Mouse (Mus musculus): ENCODE data around the gene Grk2. TPM values are rescaled to one million over a fixed set of nuclear protein-coding genes. Genes with fewer than 3 reads are reported as not detected.

Grk2 gene
- polyA plus RNA-seq (2015; fragmentation: Illumina TruSeq; extraction: RNeasy Lipid Tissue Mini Kit (QIAGEN cat#74804); ENCODE audit: insufficient read depth, low read depth, low replicate concordance) = 33.0 TPM

DNA sequence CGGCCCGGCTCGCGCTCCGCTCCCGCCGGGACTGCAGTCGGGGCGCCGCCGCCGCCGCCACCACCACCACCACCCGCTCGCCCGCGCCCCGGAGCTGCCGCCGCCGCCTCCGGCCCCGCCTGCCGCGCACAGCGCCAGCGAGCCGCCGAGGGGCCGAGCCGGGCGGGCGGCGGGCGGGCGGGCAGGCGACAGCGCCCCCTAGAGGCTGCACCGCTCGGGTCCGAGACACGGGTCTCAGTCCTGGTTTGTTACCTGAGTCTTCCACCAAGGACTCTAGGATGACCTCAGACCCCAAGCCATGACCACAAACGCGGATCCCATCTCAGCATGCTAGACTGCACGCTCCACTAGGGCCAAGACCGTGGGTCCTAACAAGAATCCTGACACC, at the start of gene Grk2:
Gene Grk2 (minus strand): TSS at position 33 of the 388 bp plus-strand sequence.

DNA sequence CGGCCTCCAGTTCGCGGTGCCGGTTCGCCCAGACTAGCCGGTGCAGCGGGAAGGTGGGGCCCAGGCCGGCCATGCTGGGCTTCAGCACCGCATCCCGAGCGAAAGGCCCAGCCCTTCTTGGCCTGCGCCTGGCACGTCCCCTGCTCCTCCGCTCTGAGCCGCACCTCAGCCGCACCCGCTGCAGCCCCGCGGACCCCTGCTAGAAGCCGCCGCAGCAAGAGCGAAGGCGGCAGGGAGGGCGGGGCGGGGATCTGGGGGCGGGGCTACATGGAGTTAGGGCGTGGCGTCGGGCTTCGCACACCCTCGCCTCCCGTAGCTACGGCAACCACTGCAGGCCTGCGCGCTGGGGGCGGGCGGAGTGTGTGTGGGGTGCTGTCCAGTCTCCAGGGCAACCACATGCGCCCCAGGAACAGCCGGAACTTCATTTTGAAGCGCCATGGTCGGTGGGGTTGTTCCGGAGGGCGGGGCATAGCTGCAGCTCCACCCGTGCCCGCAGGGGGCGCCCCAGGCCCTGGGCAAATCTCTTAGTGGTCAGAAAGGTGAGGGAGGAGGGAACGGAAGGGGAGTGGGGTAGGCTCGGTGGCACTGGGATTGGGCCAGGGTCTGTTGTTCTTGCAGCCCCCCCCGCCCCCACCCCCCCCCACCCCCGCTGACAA, 23.0 kb downstream of the Grk2 start, which contains the start of gene Ankrd13d:
Gene Ankrd13d (minus strand): TSS at position 240 of the 656 bp plus-strand sequence.

DNA sequence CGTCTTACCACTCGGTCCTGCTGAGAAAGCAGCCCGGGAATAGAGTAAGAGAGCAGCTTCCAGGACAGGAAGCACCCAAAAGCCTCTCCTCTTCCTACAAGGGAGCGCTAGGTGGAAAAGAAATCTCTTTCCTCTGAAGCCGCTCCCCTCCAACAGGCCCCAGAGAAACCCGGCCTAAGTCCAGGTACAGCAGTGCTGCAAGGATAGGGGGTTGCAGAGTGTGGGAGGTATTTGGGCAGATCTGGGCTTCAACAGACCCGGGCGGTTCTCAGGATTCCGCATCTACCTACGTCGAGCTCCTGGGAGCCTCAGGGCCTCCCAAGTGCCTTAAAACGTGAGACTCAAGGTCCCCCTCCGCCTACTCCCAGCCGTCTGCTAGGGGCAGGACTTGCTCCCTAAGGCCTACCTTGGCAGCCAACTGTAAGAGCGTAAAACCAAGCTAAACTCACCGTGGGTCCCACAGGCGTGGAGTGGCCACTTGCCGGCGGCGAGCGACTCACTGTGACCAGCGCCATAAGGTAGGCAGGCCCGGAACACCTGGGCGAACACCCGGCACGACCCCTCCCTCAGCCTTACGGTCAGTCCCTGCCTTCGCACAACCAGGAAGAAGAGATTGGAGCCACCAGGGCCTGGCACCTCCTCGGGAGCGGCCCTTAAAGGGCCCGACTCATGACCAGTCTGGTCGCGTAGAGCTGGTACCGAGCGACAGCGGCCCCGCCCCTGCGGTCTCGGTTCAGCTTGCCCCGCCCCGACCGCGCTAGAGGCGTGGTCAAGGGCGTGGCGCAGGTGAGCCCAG, 37.3 kb downstream of the Grk2 start, which contains the start of gene Ssh3:
Gene Ssh3 (minus strand): TSS at position 615 of the 796 bp plus-strand sequence.

Other genes starting within 250 kb of the Grk2 start
- not detected for gene Gstp3, start 246.7 kb downstream of the Grk2 start, polyA plus RNA-seq (2015; fragmentation: Illumina TruSeq; extraction: RNeasy Lipid Tissue Mini Kit (QIAGEN cat#74804); ENCODE audit: insufficient read depth, low read depth, low replicate concordance)
- 118 TPM for gene Cabp2, start 224.6 kb downstream of the Grk2 start, polyA plus RNA-seq (2015; fragmentation: Illumina TruSeq; extraction: RNeasy Lipid Tissue Mini Kit (QIAGEN cat#74804); ENCODE audit: insufficient read depth, low read depth, low replicate concordance)
- gene Cdk2ap2, start 209.0 kb downstream of the Grk2 start, polyA plus RNA-seq (2015; fragmentation: Illumina TruSeq; extraction: RNeasy Lipid Tissue Mini Kit (QIAGEN cat#74804); ENCODE audit: insufficient read depth, low read depth, low replicate concordance) = 35.8 TPM
- gene Pitpnm1, start 206.2 kb downstream of the Grk2 start, polyA plus RNA-seq (2015; fragmentation: Illumina TruSeq; extraction: RNeasy Lipid Tissue Mini Kit (QIAGEN cat#74804); ENCODE audit: insufficient read depth, low read depth, low replicate concordance) = 10.6 TPM
- gene Aip, start 180.4 kb downstream of the Grk2 start, polyA plus RNA-seq (2015; fragmentation: Illumina TruSeq; extraction: RNeasy Lipid Tissue Mini Kit (QIAGEN cat#74804); ENCODE audit: insufficient read depth, low read depth, low replicate concordance) = 19.1 TPM
- gene Gpr152, start 166.4 kb downstream of the Grk2 start, polyA plus RNA-seq (2015; fragmentation: Illumina TruSeq; extraction: RNeasy Lipid Tissue Mini Kit (QIAGEN cat#74804); ENCODE audit: insufficient read depth, low read depth, low replicate concordance) = not detected
- gene Cabp4, start 162.2 kb downstream of the Grk2 start, polyA plus RNA-seq (2015; fragmentation: Illumina TruSeq; extraction: RNeasy Lipid Tissue Mini Kit (QIAGEN cat#74804); ENCODE audit: insufficient read depth, low read depth, low replicate concordance) = not detected
- 31.1 TPM for gene Coro1b, start 157.6 kb downstream of the Grk2 start, polyA plus RNA-seq (2015; fragmentation: Illumina TruSeq; extraction: RNeasy Lipid Tissue Mini Kit (QIAGEN cat#74804); ENCODE audit: insufficient read depth, low read depth, low replicate concordance)
- 8.4 TPM for gene Ptprcap, start 152.6 kb downstream of the Grk2 start, polyA plus RNA-seq (2015; fragmentation: Illumina TruSeq; extraction: RNeasy Lipid Tissue Mini Kit (QIAGEN cat#74804); ENCODE audit: insufficient read depth, low read depth, low replicate concordance)
- gene Rps6kb2, start 142.9 kb downstream of the Grk2 start, polyA plus RNA-seq (2015; fragmentation: Illumina TruSeq; extraction: RNeasy Lipid Tissue Mini Kit (QIAGEN cat#74804); ENCODE audit: insufficient read depth, low read depth, low replicate concordance) = 31.4 TPM
- gene Carns1, start 130.7 kb downstream of the Grk2 start, polyA plus RNA-seq (2015; fragmentation: Illumina TruSeq; extraction: RNeasy Lipid Tissue Mini Kit (QIAGEN cat#74804); ENCODE audit: insufficient read depth, low read depth, low replicate concordance) = 1.00 TPM
- 0.87 TPM for gene Tbc1d10c, start 114.9 kb downstream of the Grk2 start, polyA plus RNA-seq (2015; fragmentation: Illumina TruSeq; extraction: RNeasy Lipid Tissue Mini Kit (QIAGEN cat#74804); ENCODE audit: insufficient read depth, low read depth, low replicate concordance)
- 54.4 TPM for gene Ppp1ca, start 114.2 kb downstream of the Grk2 start, polyA plus RNA-seq (2015; fragmentation: Illumina TruSeq; extraction: RNeasy Lipid Tissue Mini Kit (QIAGEN cat#74804); ENCODE audit: insufficient read depth, low read depth, low replicate concordance)
- gene Rad9a, start 104.6 kb downstream of the Grk2 start, polyA plus RNA-seq (2015; fragmentation: Illumina TruSeq; extraction: RNeasy Lipid Tissue Mini Kit (QIAGEN cat#74804); ENCODE audit: insufficient read depth, low read depth, low replicate concordance) = 2.1 TPM
- 2.8 TPM for gene Clcf1, start 92.0 kb downstream of the Grk2 start, polyA plus RNA-seq (2015; fragmentation: Illumina TruSeq; extraction: RNeasy Lipid Tissue Mini Kit (QIAGEN cat#74804); ENCODE audit: insufficient read depth, low read depth, low replicate concordance)
- not detected for gene AC109138.7, start 91.9 kb downstream of the Grk2 start, polyA plus RNA-seq (2015; fragmentation: Illumina TruSeq; extraction: RNeasy Lipid Tissue Mini Kit (QIAGEN cat#74804); ENCODE audit: insufficient read depth, low read depth, low replicate concordance)
- gene Pold4, start 74.3 kb downstream of the Grk2 start, polyA plus RNA-seq (2015; fragmentation: Illumina TruSeq; extraction: RNeasy Lipid Tissue Mini Kit (QIAGEN cat#74804); ENCODE audit: insufficient read depth, low read depth, low replicate concordance) = 14.6 TPM
- 23.7 TPM for gene Ssh3, start 37.0 kb downstream of the Grk2 start, polyA plus RNA-seq (2015; fragmentation: Illumina TruSeq; extraction: RNeasy Lipid Tissue Mini Kit (QIAGEN cat#74804); ENCODE audit: insufficient read depth, low read depth, low replicate concordance)
- 1.0 TPM for gene Ankrd13d, start 23.1 kb downstream of the Grk2 start, polyA plus RNA-seq (2015; fragmentation: Illumina TruSeq; extraction: RNeasy Lipid Tissue Mini Kit (QIAGEN cat#74804); ENCODE audit: insufficient read depth, low read depth, low replicate concordance)
- gene Kdm2a, start 92.1 kb upstream of the Grk2 start, polyA plus RNA-seq (2015; fragmentation: Illumina TruSeq; extraction: RNeasy Lipid Tissue Mini Kit (QIAGEN cat#74804); ENCODE audit: insufficient read depth, low read depth, low replicate concordance) = 13.1 TPM
- 1.5 TPM for gene Rhod, start 133.2 kb upstream of the Grk2 start, polyA plus RNA-seq (2015; fragmentation: Illumina TruSeq; extraction: RNeasy Lipid Tissue Mini Kit (QIAGEN cat#74804); ENCODE audit: insufficient read depth, low read depth, low replicate concordance)
- 0.22 TPM for gene Syt12, start 171.2 kb upstream of the Grk2 start, polyA plus RNA-seq (2015; fragmentation: Illumina TruSeq; extraction: RNeasy Lipid Tissue Mini Kit (QIAGEN cat#74804); ENCODE audit: insufficient read depth, low read depth, low replicate concordance)
- gene 2010003K11Rik, start 192.4 kb upstream of the Grk2 start, polyA plus RNA-seq (2015; fragmentation: Illumina TruSeq; extraction: RNeasy Lipid Tissue Mini Kit (QIAGEN cat#74804); ENCODE audit: insufficient read depth, low read depth, low replicate concordance) = not detected
- gene Pcx, start 204.2 kb upstream of the Grk2 start, polyA plus RNA-seq (2015; fragmentation: Illumina TruSeq; extraction: RNeasy Lipid Tissue Mini Kit (QIAGEN cat#74804); ENCODE audit: insufficient read depth, low read depth, low replicate concordance) = 13.1 TPM